Mouse (Mus musculus) heart, postnatal 36 days (tissue): ENCODE data around the gene Lrch3. TPM values are rescaled to one million over a fixed set of nuclear protein-coding genes. Genes with fewer than 3 reads are reported as not detected.

Source experiments
- DNase-seq, 2 experiments: peaks; one replicate each; pipeline ENCODE4 v3.0.0; 2021 to 2022
- intact Hi-C: fragments of 180-260 bp; cut with DNase I; formaldehyde crosslinking; loops from one replicate; pipeline ENCODE4 v1.15.1; 2025
- total RNA-seq, 2 experiments: library from RNA; stranded (reverse); gene quantifications; 2 replicates each; pipeline ENCODE4 v1.2.3; 2021

Gene Lrch3
- total RNA-seq, 2 experiments from 2014 or later: 24.6 to 25.4 TPM

- no peak for DNase-seq
- intact Hi-C loops: no loop called here
Measured at GRCm38 (mm10) chr16:32972535-32972934, 58.6 kb downstream of the Lrch3 start.

DNA sequence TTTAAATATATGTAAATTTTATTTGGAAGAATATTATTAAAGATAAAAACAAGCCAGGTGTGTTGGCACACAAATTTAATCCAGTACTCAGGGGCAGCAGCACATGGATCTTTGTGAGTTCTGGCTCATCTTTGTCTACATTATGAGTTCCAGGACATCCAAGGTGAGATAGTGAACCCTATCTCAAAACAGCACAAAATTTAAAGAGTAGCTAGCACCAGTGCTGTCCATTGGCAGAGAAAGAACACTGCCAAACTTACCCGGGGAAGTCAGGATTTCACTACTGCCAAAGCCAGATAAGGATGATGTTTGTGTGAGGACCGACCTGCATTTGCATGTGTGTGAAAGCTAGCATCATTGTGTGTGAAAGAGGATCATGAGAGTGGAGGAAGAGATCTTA, 59.1 kb downstream of the Lrch3 start:
- no peak for DNase-seq
- intact Hi-C loops: no loop called here

DNA sequence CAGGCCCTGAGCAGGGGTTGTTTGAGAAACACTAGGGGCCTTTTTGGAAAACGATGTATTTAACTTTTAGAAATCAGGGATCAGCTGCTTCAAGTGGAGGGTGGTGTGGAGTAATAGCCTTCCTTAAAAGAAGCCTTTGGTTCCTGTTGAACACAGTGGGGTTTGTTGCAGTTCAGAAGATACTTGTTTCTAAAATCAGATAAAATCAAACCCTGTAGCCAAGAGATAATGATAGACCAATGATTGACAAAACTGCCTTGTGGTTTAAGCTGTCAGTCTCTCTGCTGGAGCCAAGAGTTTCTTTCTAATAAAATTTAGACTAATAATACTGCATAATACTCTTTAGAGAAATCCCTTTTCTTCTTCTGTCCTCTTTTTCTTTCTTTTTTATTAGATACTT, 66.3 kb downstream of the Lrch3 start:
- DNase-seq: no peak
- intact Hi-C loops: no loop called here

- DNase-seq: no peak
- intact Hi-C loops: no loop called here
Measured at GRCm38 (mm10) chr16:32981405-32981804, 67.5 kb downstream of the Lrch3 start.

- intact Hi-C loops: loop anchor here (5.0 kb wide), 1 partner anchor 82 kb away; no protein-coding TSS in a partner anchor
Measured at GRCm38 (mm10) chr16:32984631-32985030, 70.7 kb downstream of the Lrch3 start.

DNA sequence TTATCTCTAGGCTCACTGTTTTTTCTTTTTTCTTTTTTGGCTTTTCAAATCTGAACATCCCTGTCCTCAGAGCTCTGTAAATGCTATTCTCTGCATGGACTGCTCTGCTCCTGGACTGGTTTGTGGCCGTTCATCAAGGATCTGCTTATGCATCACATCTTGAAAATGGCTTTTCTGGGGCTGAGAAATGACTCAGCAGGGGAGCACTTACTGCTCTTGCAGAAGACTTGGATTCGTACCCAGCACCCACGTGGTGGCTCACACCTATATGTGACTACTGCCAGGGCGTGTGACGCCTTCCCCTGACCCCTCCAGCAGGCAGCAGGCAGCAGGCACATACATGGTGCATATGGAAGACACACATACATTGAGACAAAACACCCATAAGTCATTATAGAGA, 78.3 kb downstream of the Lrch3 start:
- DNase-seq: no peak
- intact Hi-C loops: no loop called here

More at GRCm38 (mm10) chr16:32984631-32985030, 70.7 kb downstream of the Lrch3 start:
- DNase-seq: no peak

DNA sequence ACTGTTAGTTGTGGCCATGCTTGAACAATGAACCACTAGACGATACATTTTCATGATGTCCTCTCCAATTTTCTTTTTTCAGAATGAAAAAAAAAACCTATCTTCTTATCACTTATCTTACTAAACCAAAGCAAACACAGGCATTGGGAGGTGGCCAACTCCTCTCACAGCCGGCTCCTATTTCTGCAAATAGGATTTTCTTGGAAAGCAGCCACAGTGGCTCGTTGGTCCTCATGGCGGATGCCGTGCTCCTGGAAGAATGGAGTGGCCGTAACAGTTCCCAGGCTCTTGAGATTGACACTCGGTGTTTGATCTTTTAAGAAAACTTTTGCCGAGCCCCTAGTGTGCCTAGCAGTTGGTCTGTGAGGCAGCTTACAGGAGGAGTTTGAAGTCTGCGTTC, 91.3 kb downstream of the Lrch3 start:
- DNase-seq: no peak
- intact Hi-C loops: loop anchor here (5.0 kb wide), 1 partner anchor 98 kb away; no protein-coding TSS in a partner anchor

- intact Hi-C loops: loop anchor here (5.0 kb wide), 1 partner anchor 100 kb away; no protein-coding TSS in a partner anchor
- DNase-seq: no peak
Measured at GRCm38 (mm10) chr16:33006888-33007287, 93.0 kb downstream of the Lrch3 start.

- no peak for DNase-seq
- intact Hi-C loops: loop anchor here (5.0 kb wide), 1 partner anchor 100 kb away; no protein-coding TSS in a partner anchor
Measured at GRCm38 (mm10) chr16:33007436-33007835, 93.5 kb downstream of the Lrch3 start.

- DNase-seq: no peak
- intact Hi-C loops: no loop called here
Measured at GRCm38 (mm10) chr16:33010166-33010565, 96.3 kb downstream of the Lrch3 start.

- intact Hi-C loops: no loop called here
- no peak for DNase-seq
Measured at GRCm38 (mm10) chr16:33013801-33014200, 99.9 kb downstream of the Lrch3 start.

- intact Hi-C loops: no loop called here
- DNase-seq: no peak
Measured at GRCm38 (mm10) chr16:33014921-33015320, 101.0 kb downstream of the Lrch3 start.

GRCm38 (mm10) chr16:33015396-33015907, 101.6 kb downstream of the Lrch3 start:
- no peak for DNase-seq
- intact Hi-C loops: no loop called here

DNA sequence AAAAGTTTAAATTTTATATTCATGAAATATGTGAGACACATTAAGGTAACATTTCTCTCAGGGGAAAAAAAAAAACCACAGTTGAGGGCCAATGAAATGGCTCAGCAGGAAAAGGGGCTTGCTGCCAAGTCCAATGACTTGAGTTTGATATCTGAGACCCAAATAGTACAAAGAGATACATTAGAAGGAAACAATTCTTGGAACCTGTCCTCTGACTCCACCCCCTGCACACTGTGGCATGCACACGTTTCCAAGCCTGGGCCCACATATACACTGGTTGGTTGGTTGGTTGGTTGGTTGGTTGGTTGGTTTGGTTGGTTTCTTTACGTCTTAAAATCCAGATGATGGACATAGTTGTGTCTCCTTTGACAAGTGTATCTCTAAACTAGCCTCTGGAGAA, 102.1 kb downstream of the Lrch3 start:
- intact Hi-C loops: no loop called here
- no peak for DNase-seq

DNA sequence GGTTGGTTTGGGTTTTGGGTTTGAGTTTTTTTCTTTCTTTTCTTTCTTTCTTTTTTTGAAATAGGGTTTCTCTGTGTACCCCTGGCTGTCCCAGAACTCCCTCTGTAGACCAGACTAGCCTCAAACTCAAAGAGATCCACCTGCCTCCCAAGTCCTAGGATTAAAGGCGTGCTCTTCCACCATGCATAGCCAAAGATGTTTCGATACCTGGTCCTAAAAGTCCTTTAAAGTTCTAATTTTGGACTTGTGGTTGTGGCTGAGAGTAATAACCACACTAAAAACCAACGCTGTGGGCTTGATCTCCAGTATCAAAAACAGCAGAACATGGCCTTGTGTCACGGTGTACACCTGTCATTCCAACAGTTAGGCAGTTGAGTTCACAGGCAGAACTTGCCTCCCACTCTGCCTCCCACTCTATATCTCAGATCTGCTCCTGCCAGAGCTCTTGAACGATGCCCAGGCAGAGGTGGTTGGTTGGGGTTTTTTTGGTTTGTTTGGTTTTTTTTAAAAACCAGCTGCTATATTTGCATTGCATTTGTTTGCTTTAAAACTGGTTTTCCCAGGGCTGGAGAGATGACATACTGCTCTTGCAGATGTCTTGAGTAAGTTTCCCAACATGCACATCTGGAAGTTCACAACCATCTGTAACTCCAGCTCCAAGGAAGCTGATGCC, 103.9 kb downstream of the Lrch3 start:
- DNase-seq: no peak
- intact Hi-C loops: no loop called here

DNA sequence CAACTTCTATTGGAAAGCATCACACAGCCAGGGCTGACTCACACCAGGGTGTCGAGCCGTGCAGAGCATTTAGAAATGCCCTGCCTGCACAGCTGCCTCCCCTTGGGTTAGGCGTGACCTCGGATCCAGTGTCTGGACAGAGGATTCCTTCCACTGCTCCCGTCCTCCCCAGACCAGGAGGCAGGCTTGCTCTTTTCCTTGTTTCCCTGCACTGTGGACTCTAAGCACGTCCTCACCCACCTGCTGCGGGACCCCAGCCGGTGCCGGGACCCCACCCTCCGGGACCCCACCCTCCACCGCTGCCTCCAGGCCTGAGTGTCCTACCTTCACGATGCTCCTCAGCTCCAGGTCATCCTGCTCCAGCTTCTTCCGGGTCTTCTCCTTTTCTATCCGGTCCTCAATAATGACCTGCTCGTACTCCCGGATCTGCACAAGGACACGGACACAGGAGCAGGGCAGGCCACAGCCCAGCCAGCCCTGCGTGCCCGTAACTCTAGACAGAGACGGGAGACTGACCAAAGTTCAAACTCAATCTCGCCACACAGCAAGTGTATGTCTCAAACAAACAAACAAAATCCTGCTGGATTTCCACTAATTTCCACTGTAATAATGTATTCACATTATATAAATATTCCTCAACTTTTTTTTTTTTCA, 105.3 kb downstream of the Lrch3 start:
- intact Hi-C loops: no loop called here
- DNase-seq: no peak

DNA sequence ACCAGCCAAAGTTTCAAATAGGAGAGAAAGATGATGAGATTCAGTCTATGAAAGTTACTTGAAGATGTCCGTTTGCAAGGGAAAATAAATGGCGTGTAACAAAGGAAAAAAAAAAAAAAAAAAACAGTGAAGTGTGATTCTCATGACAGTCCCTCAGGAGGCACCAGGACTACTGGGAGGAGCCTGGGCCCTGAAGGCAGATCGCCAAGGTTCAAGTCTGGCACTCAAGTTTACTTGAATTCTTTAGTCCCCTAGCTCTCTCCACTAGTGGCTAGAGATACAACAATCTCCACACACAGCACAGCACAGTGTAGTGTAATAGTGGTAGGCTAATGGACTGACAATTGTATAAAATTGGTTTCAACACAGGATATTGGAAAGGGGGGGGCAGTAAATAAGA, 107.5 kb downstream of the Lrch3 start:
- DNase-seq: no peak
- intact Hi-C loops: no loop called here

DNA sequence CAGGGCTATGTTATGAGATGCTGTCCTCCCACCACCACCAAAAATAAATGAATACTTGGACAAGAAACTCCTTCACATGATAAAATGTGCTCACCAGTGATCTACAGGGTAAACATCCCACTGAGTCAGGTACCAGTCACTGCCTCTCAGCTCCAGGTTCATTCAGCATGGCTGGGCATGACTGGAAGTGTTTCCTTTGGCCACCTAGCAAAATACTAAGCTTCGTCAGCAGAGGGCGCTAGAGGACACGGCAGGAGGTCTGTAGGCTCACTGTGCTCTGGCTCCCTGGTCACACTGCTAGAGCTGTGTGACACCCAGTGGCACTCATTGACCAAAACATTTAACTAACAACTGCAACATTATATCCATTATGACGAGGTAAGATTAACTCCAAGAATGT, 109.8 kb downstream of the Lrch3 start:
- intact Hi-C loops: loop anchor here (2.0 kb wide), 2 partner anchors 131 to 211 kb away; no protein-coding TSS in a partner anchor
- DNase-seq: peak; percentile 87 to 88

- intact Hi-C loops: loop anchor here (2.0 kb wide), 1 partner anchor 212 kb away; no protein-coding TSS in a partner anchor
- DNase-seq: no peak
Measured at GRCm38 (mm10) chr16:33024456-33025104, 110.7 kb downstream of the Lrch3 start.

DNA sequence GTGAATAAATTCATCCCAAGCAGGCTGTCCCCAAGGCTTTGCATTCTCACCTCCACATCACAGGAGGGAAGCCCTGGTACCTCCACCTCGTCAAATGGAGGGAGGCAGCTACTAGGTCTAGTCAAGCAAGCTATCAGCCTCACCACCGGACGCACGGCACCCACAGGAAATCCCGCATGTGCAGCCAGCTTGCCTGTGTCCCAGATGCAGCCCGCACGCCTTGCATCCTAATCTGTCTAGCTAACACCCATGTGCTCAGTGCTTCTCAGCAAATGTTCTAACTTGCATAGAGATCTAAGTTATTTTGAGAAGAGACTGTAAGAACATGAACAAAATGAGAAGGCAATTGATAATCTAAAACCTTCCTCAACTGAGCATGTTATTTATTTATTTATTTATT, 112.5 kb downstream of the Lrch3 start:
- no peak for DNase-seq

GRCm38 (mm10) chr16:33036006-33036405, 122.1 kb downstream of the Lrch3 start:
- intact Hi-C loops: no loop called here
- DNase-seq: no peak

More for the DNA sequence above, 112.5 kb downstream of the Lrch3 start:
- intact Hi-C loops: no loop called here
